Mouse (Mus musculus) neural tube, embryonic 14.5 days (tissue): ENCODE measurements at regions not wholly inside any gene's neighbourhood (a gene's known extent, or its start where the extent isn't known, plus 50 kb on each side); places are given as distances from the start of the nearest gene placed in this dataset.

ENCODE experiments used
- ATAC-seq: fragments of 200-750 bp; cut with Nextera tagmentation; 2 replicates; pipeline ENCODE4 v1.8.0; 2017; ENCODE audit warnings: low read depth, mild to moderate bottlenecking, moderate TSS enrichment, moderate library complexity
- H3K27ac ChIP-seq: fragments of 300-500 bp; sonication (generic); 2 replicates; pipeline ENCODE4 v1.5.1; 2014; ENCODE audit warnings: low read depth, mild to moderate bottlenecking, control low read depth, low read length, moderate library complexity, mixed read lengths
- H3K27me3 ChIP-seq: fragments of 300-500 bp; sonication (generic); 2 replicates; pipeline ENCODE4 v1.6.1; 2014; ENCODE audit warnings: low read length; ENCODE audit not compliant: control insufficient read depth, insufficient read depth
- H3K36me3 ChIP-seq: fragments of 300-500 bp; sonication (generic); 2 replicates; pipeline ENCODE4 v1.6.1; 2014; ENCODE audit warnings: low read length, mixed read lengths; ENCODE audit not compliant: control insufficient read depth, insufficient read depth
- H3K4me1 ChIP-seq: fragments of 300-500 bp; sonication (generic); 2 replicates; pipeline ENCODE4 v1.6.1; 2014; ENCODE audit warnings: low read length; ENCODE audit not compliant: control insufficient read depth, insufficient read depth
- H3K4me2 ChIP-seq: fragments of 300-500 bp; sonication (generic); 2 replicates; pipeline ENCODE4 v1.6.1; 2014; ENCODE audit warnings: mild to moderate bottlenecking, low read depth, low read length, control low read depth
- H3K4me3 ChIP-seq: fragments of 300-500 bp; sonication (generic); 2 replicates; pipeline ENCODE4 v1.5.1; 2014; ENCODE audit warnings: low read depth, low read length, control low read depth, mixed read lengths
- H3K9ac ChIP-seq: fragments of 300-500 bp; sonication (generic); replicated peaks from 2 replicates; pipeline ENCODE4 v1.6.1; 2014; ENCODE audit warnings: low read depth, mild to moderate bottlenecking, control low read depth, low read length, mixed read lengths
- H3K9me3 ChIP-seq: fragments of 300-500 bp; sonication (generic); 2 replicates; pipeline ENCODE4 v1.6.1; 2016; ENCODE audit warnings: low read length; ENCODE audit not compliant: control insufficient read depth
- WGBS: fragments of 180-500 bp; shearing (Covaris S2); extraction: QIAGEN DNeasy Blood & Tissue Kit; methylation state at CpG from one replicate; pipeline ENCODE4 v1.1.7; 2014; 5-methylcytosine and 5-hydroxymethylcytosine counted together

DNA sequence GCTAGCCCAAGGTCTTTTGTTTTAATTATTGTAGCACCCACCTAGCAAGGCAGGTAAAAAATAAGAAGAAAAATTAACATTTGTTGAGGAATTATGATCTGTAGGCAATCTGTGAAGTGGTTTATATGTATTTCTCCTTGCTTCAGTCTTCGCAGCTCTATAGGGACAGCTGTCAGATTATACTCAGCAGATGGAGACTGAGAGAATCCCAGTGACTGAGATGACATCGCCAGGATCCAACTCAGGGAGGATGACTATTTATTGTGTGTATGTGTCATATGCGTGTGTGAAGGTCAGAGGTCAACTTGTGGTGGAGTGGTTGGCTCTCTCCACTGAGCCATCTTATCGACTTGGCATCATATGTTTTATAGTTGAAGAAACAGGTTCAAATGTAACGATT, 362.0 kb upstream of the Chd6 start:
- Histone ChIP-seq H3K4me3 (no peak overlapping the region), H3K4me2 (no peak overlapping the region), H3K27ac (no peak overlapping the region), H3K4me1 (no peaks in the 10 kb centered on the region), H3K9ac (no peak overlapping the region), H3K27me3 (no peaks in the 10 kb centered on the region), H3K9me3 (no peaks in the 10 kb centered on the region), H3K36me3 (no peaks in the 10 kb centered on the region)
- 82% methylated on average over 5 of the region's 5 CpGs for whole genome bisulfite sequencing
- no peak for ATAC-seq

DNA sequence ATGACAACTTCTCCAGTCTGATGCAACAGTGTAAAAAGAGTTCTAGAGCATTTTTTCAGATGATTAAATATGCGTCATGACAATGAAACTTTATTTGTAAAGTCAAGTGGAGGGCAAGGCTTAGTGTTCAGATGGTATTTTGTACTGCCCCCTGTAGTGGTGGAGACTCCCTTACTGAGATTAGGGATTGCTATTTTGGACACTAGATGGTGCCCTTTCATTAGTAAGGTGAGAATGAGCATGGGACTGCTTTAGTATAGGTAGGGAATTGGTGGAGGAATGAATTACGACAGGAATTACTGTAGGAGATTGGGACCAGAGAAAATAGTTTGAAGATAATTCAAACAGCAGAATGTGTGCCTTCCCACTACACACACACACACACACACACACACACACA, 361.1 kb upstream of the Chd6 start:
- no peak overlapping the region for H3K4me2 ChIP-seq
- H3K4me3 ChIP-seq: no peak overlapping the region
- WGBS: 29% methylated on average over 2 of the region's 2 CpGs
- H3K27me3 ChIP-seq: no peaks in the 10 kb centered on the region
- H3K4me1 ChIP-seq: no peaks in the 10 kb centered on the region
- no peak overlapping the region for H3K9ac ChIP-seq
- H3K36me3 ChIP-seq: no peaks in the 10 kb centered on the region
- H3K9me3 ChIP-seq: no peaks in the 10 kb centered on the region
- no peak overlapping the region for H3K27ac ChIP-seq
- peak; percentile 56; the same call in 1 of the 2 replicates for ATAC-seq

DNA sequence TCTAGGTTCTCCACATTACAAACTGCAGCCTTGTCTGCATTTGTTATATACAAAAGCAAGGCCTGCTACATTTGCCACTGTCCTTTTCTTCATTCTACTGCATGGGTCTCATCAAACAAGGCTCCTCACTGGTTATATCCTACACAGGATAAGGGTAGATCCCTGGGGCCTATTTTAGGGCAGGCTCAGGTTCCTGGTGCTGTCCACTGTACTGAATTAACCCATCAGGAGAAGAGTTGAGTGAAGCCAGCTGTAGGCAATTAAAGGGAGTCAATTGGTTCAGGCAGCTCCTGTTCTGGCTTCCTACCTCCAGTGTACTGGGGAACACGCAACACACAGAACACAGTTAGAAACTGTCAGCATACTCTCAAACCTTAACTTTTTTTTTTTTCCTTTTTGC, 358.2 kb upstream of the Chd6 start:
- H3K27me3 ChIP-seq: no peaks in the 10 kb centered on the region
- no peak overlapping the region for H3K27ac ChIP-seq
- no peak overlapping the region for H3K4me2 ChIP-seq
- H3K4me3 ChIP-seq: no peak overlapping the region
- no peaks in the 10 kb centered on the region for H3K9me3 ChIP-seq
- no peak overlapping the region for H3K9ac ChIP-seq
- H3K4me1 ChIP-seq: no peaks in the 10 kb centered on the region
- WGBS: 88% methylated on average over 1 of the region's 1 CpGs
- no peaks in the 10 kb centered on the region for H3K36me3 ChIP-seq
- ATAC-seq: no peak

DNA sequence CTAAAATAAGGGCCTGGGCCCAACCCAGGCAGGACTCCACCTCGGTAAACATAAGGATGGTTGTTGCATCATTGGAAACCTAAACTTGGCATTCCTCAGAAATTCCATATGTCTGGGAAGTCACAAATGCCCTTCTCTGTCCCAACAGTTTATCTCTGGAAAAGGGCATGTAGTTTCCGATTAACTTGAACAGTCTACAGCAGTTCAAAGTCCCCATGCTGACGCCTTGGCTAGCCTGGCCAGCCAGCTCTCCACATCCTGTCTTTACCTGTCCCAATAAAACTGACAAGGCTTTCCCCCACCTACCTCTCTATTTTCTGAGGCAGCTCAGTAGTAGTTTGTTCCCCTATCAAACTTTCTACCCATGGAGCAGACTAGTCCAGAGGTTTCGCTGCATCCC, 351.7 kb upstream of the Chd6 start:
- WGBS: 90% methylated on average over 4 of the region's 4 CpGs
- Histone ChIP-seq H3K9me3 (no peaks in the 10 kb centered on the region), H3K4me1 (no peaks in the 10 kb centered on the region), H3K27ac (no peak overlapping the region), H3K9ac (no peak overlapping the region), H3K36me3 (no peaks in the 10 kb centered on the region), H3K4me3 (no peak overlapping the region), H3K27me3 (no peaks in the 10 kb centered on the region), H3K4me2 (no peak overlapping the region)
- no peak for ATAC-seq

DNA sequence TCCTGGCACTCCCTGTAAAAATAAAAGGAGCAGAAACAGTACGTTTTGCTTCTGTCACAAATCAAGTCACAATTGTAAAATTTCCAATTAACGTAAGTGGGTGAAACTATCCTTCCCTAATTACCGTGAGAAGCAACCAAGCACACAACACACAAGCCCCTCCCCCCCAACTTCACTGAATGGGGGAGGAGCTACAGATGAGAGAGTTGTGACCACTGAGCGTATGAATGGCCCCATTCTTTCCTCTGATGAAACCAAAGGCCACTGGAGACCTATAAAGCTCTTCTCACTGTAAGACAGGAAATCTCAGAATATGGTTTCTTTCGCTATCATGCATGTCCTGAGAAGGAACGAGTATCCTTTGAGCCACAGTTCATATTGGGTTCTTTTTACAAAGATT, 345.6 kb upstream of the Chd6 start:
- no peak for ATAC-seq
- H3K27me3 ChIP-seq: no peaks in the 10 kb centered on the region
- no peaks in the 10 kb centered on the region for H3K36me3 ChIP-seq
- no peaks in the 10 kb centered on the region for H3K9me3 ChIP-seq
- H3K9ac ChIP-seq: no peak overlapping the region
- H3K27ac ChIP-seq: no peak overlapping the region
- no peak overlapping the region for H3K4me3 ChIP-seq
- no peak overlapping the region for H3K4me2 ChIP-seq
- 53% methylated on average over 6 of the region's 6 CpGs for WGBS
- no peaks in the 10 kb centered on the region for H3K4me1 ChIP-seq

DNA sequence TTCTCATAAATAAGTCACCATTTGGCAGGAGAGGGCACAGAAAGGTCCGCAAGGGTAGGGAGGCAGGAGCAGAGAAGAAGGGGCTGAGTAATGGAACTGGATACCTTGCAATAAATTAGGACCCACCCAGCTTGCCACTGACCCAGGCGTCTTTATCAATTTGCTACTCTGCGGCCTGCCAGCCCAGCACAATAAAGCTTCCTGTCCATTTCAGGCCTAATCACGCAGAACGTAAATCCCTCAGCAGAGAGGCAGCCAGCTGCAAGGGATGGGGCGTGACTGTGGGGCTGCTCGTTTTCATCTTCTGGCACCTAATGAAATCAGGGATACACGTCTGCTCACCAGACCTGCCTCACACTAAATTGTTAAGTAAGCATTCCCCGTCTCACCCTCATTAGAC, 324.9 kb upstream of the Chd6 start:
- H3K4me1 ChIP-seq: no peaks in the 10 kb centered on the region
- no peaks in the 10 kb centered on the region for H3K27me3 ChIP-seq
- H3K4me3 ChIP-seq: no peak overlapping the region
- H3K36me3 ChIP-seq: no peaks in the 10 kb centered on the region
- no peak; the same call in 1 of the 2 replicates for ATAC-seq
- no peak overlapping the region for H3K9ac ChIP-seq
- H3K9me3 ChIP-seq: no peaks in the 10 kb centered on the region
- H3K4me2 ChIP-seq: no peak overlapping the region
- no peak overlapping the region for H3K27ac ChIP-seq
- 12% methylated on average over 9 of the region's 9 CpGs for WGBS

DNA sequence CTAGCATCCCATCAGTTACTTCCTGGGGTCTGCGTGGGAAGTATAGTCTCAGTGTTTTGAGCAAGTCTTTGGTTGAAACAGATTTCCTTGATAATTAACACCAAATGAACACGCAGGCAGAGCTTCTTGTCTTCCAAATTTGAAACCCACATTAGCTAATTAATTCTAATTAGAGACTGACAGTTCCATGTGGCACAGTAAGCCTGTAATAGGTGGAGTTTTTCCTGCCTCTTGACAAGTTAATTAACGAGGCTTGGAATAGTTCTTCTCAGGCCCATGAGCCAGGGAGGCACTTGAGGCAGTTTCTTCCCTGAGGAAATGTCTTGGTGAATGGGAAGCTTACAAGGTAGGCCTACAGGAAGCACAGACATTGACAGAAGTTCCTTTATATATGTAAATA, 320.4 kb upstream of the Chd6 start:
- Histone ChIP-seq H3K4me2 (no peak overlapping the region), H3K9ac (no peak overlapping the region), H3K27ac (no peak overlapping the region), H3K27me3 (no peaks in the 10 kb centered on the region), H3K9me3 (no peaks in the 10 kb centered on the region), H3K4me3 (no peak overlapping the region), H3K4me1 (no peaks in the 10 kb centered on the region), H3K36me3 (no peaks in the 10 kb centered on the region)
- WGBS: 83% methylated on average over 3 of the region's 3 CpGs
- ATAC-seq: no peak

DNA sequence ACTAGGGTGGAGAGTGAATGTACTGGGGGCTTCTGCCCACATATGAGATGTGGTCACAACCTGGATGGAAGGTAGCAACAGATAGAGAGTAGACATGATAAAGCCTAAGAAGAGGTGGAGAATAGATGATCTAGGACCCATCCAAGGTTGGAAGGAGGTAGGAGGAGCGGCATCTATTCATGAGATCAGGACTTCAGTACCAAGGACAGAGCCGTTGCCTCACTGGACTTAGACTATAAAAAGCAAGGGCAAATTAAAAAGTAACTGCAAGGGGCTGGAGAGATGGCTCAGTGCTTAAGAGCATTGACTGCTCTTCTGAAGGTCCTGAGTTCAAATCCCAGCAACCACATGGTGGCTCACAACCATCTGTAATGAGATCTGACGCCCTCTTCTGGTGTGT, 316.7 kb upstream of the Chd6 start:
- Histone ChIP-seq H3K36me3 (no peaks in the 10 kb centered on the region), H3K4me2 (no peak overlapping the region), H3K4me1 (no peaks in the 10 kb centered on the region), H3K27ac (no peak overlapping the region), H3K9ac (no peak overlapping the region), H3K9me3 (no peaks in the 10 kb centered on the region), H3K4me3 (no peak overlapping the region), H3K27me3 (no peaks in the 10 kb centered on the region)
- ATAC-seq: no peak
- 57% methylated on average over 3 of the region's 3 CpGs for WGBS

DNA sequence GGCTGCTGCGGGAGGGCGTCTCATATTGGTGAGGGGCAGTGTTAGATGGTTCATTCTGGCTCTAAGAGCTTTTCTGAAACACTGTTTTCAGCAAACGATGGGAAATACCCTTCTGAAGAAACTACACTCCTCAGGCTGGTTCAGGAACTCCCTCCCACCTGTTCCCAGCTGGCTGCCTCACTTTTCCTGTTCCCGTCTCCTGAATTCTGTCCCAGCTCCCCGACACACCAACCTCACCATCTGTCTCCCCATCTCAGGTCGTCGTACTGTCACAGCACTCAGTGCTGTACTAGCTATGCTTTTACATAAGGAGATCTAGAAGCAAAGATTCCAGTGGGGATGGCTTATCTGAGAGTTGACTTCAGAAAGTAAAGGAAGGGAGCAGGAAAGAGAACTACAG, 309.2 kb upstream of the Chd6 start:
- 84% methylated on average over 7 of the region's 7 CpGs for WGBS
- no peak for ATAC-seq
- no peaks in the 10 kb centered on the region for H3K9me3 ChIP-seq
- H3K4me2 ChIP-seq: no peak overlapping the region
- no peaks in the 10 kb centered on the region for H3K27me3 ChIP-seq
- H3K4me1 ChIP-seq: no peaks in the 10 kb centered on the region; the same call in 1 of the 2 replicates
- H3K27ac ChIP-seq: no peak overlapping the region
- no peak overlapping the region for H3K9ac ChIP-seq
- H3K4me3 ChIP-seq: no peak overlapping the region
- no peaks in the 10 kb centered on the region for H3K36me3 ChIP-seq
